Mouse (Mus musculus) ZHBTc4 (cell line): ENCODE results near the gene Lrrc75b.

ENCODE experiments used
- DNase-seq: peaks from one replicate; pipeline ENCODE4 v3.0.0-alpha.2; 2011; ENCODE audit warnings: low read depth, low spot score

Lrrc75b gene

DNA sequence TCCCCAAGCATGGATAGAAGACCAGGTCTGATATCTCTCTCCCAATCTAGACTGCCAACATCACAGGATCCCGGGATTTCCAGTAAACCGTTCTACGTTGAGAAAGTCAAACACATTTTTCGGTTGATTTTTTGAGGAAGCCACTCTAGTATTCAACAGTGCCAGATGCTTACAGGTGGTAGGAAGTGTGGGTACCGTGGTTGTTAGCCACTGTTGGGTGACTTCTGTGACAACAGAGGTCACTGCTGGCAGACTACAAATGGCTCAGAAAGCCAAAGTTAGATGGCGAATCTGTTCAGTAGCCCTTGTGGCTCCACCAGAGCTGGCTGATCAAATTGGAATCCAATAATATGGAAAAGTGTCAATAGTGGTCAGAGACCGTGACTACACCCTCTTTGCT lies 56.4 kb downstream of the Lrrc75b start:
- DNase-seq: no peak

DNA sequence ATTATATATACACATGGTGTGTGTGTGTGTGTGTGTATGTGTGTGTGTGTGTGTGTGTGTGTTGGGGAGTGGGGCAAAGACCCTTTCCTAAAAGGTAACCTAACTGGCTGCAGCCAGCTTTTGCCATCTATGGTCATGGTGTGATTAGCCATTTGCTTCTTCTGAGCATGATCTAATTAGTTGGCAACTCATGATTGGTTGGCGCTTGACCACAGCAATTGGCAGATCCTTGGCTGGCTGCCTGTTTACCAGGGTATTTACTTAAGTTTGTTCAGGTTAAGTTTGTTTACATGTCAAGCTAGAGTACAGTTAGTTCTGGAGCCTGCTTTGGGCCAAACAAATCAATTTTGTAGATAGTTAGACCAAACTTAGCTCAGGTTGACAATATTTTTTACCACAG lies 58.5 kb downstream of the Lrrc75b start:
- DNase-seq: no peak

DNA sequence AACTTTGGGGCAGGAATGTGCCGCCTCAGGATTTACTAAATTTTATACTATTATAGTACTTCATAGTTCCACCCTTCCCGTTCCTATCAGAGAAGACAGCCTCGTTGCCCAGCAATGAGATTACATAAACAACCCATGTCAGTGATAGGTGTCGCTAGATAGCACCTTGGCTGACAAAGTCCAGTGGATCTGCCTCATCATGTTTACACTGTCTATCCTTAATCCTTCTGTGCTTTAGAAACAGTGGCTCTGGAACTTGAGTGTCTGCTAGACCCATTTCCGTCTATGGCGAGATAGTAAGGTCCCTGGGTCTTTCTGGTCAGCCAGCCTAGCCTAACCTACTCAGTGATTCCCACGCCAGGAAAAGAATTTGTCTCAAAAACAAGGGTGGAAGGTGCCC lies 59.8 kb downstream of the Lrrc75b start:
- DNase-seq: no peak
